Mouse (Mus musculus): ENCODE measurements around the gene 6430548M08Rik.

DNA sequence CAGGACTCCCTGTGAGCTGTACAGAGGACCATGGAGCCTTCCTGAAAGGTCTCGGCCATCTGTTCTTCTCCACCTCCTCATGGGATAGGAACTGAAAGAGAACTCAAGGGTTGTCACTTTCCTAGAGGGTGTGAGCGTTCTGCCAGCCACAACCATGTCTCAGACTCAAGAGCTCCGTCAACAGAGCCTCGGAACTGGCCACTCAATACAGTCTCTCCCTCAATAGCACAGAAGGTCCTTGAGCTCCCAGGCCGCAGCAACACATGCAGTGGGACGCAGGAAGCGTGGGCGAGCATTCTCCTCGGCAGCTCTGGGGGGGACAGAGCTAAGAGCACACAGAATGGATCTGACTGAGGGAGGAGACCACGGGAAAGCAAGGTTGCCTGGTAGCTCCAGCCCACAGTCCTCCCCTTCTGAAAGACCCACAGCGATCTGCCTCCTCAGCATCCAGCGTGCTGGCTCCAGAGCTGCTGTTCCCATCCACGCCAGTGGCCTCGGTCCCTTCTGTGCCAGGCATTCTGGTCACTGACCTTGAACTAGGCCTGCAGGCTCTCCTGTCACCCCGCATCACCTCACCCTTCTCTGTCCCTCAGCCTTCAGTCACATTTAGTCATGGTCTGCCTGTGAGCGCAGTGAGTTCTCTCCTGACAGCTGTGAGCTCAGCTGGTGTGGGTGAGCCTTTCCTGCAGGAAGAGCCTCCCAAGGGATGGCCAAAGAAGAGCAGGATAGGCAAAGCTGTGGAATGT, 47.9 kb downstream of the 6430548M08Rik start:
- TF ChIP-seq POLR2A (IDR thresholded peaks at IDR 0.05; ENCODE audit: borderline replicate concordance, extremely low read depth, insufficient read depth, insufficient read length, poor library complexity, severe bottlenecking) (no peak), CTCF (IDR thresholded peaks at IDR 0.05; ENCODE audit: borderline replicate concordance, extremely low read depth, insufficient read depth, insufficient read length) (no peak)

All from brain, embryonic 14.5 days (tissue).